Mouse (Mus musculus): ENCODE results near the gene Ppp4r3b. TPM values are rescaled to one million over a fixed set of nuclear protein-coding genes. Genes with fewer than 3 reads are reported as not detected.
A peak's percentile ranks its signal among the peaks of the same experiment; 100 is the strongest.

The Ppp4r3b gene
- polyA plus RNA-seq, 1 experiment: 5.2 TPM

DNA sequence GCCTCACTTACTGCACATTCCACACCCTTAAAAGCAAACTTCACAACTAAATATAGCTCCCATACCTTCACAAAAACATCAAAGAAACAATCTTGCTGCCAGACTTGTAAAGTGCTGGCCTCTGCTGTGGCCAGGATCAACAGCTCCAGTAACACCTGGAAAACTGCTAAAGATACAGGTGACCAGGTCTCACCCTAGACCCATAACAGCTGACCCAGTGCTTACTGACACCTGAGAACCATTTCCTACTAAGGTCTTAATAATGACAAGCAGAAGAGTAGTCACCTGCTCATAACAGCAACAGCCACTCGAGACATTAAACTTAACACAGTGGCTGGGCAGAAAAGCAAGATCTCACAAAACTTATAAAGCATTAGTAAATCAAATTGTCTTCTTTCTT lies 60.9 kb downstream of the Ppp4r3b start:
- Histone ChIP-seq H3K27me3 (replicated peaks) (no peaks in the 10 kb centered on the region), H3K4me1 (peaks cover 5% of the 10 kb centered on the region; the same call in 1 of the 2 replicates), H3K36me3 (replicated peaks; ENCODE audit: low read length) (peaks cover 65% of the 10 kb centered on the region), H3K9me3 (no peaks in the 10 kb centered on the region), H3K4me3 (replicated peaks) (no peak overlapping the region)
- TF ChIP-seq GATA1 (IDR thresholded peaks at IDR 0.05; ENCODE audit: borderline replicate concordance, low read length) (no peak), FLI1 (IDR thresholded peaks at IDR 0.05; ENCODE audit: low read length) (no peak)

DNA sequence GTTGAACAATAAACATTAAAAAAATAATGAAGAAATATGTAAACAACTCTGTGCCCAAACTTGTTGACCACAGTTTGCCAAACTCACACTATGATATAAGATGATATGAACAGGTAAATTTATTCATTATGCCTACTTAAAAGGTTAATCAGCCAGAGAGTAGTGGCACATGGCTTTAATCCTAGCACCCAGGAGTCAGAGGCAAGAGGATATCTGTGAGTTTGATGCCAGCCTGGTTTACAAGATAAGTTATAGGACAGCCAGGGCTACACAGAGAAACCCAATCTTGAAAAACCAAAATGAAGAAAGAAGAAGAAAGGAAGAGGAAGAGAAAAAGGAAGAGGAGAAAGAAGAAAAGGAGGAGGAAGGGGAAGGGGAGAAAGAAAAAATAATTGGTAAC lies 64.7 kb downstream of the Ppp4r3b start:
- Histone ChIP-seq H3K36me3 (replicated peaks; ENCODE audit: low read length) (peaks cover 47% of the 10 kb centered on the region), H3K27me3 (replicated peaks) (no peaks in the 10 kb centered on the region), H3K4me3 (replicated peaks) (no peak overlapping the region), H3K4me1 (peaks cover 5% of the 10 kb centered on the region), H3K9me3 (no peaks in the 10 kb centered on the region)
- TF ChIP-seq FLI1 (IDR thresholded peaks at IDR 0.05; ENCODE audit: low read length): no peak
- TF ChIP-seq GATA1 (IDR thresholded peaks at IDR 0.05; ENCODE audit: borderline replicate concordance, low read length): no peak

DNA sequence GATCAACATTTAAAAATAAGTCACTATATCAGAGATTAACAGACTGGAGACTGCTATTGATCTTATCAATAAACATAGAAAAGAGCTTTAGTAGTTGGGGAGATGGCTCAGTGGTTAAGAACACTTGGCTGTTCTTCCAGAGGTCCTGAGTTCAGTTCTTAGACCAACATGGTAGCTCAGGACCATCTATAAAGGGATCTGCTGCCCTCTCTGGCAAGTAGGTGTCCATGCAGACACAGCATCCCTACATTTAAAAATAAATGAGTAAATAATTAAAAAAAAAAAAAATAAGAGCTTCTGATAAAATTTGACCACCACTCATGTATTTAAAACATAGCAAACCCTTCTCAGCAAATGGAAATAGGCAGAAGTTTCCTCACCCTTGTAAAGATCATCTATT lies 65.4 kb downstream of the Ppp4r3b start:
- H3K4me3 ChIP-seq (replicated peaks): no peak overlapping the region

DNA sequence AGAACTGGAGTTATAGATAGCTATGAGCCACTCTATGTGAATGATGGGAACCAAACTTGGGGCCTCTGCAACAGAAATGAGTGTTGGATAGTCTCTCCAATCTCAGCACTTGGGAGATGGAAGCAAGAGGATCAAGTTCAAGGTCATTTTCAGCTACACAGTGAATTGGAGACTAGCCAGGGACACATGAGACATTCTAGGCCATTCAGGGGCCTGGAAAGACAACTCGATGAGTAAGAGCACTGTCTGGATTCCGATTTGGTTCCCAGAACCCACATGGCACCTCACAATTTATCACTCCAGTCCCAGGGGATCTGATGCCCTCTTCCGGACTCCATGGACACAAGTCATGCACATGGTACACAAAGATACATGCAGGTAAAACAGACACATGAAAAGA lies 65.9 kb downstream of the Ppp4r3b start:
- TF ChIP-seq FLI1 (IDR thresholded peaks at IDR 0.05; ENCODE audit: low read length): no peak
- peaks cover 5% of the 10 kb centered on the region for H3K4me1 ChIP-seq
- H3K27me3 ChIP-seq (replicated peaks): no peaks in the 10 kb centered on the region
- no peaks in the 10 kb centered on the region for H3K9me3 ChIP-seq
- peaks cover 45% of the 10 kb centered on the region for H3K36me3 ChIP-seq (replicated peaks; ENCODE audit: low read length)
- no peak overlapping the region for H3K4me3 ChIP-seq (replicated peaks)

More for the DNA sequence above, 65.4 kb downstream of the Ppp4r3b start:
- no peak for TF ChIP-seq FLI1 (IDR thresholded peaks at IDR 0.05; ENCODE audit: low read length)
- TF ChIP-seq GATA1 (IDR thresholded peaks at IDR 0.05; ENCODE audit: borderline replicate concordance, low read length): no peak
- Histone ChIP-seq H3K4me1 (peaks cover 5% of the 10 kb centered on the region), H3K27me3 (replicated peaks) (no peaks in the 10 kb centered on the region), H3K9me3 (no peaks in the 10 kb centered on the region), H3K36me3 (replicated peaks; ENCODE audit: low read length) (peaks cover 47% of the 10 kb centered on the region)

DNA sequence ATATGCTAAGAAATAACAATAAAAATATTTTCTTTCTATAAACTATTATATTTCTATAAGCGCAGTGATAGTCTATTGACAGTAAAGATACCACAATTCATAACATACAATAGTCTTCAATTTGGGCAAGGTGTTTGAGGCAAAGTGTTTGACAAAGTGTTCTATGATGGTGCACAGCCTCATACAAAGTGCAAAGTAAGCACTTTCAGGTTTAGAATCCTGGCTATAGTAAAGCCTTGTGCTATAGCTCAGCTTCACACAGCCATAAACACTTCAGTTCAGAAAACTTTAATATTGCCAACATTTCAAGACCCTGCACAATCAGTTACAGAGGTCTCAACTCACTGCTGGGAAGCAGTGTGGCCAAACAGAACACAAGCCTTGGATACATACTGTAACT lies 66.7 kb downstream of the Ppp4r3b start:
- H3K4me1 ChIP-seq: peaks cover 5% of the 10 kb centered on the region
- no peak overlapping the region for H3K4me3 ChIP-seq (replicated peaks)
- H3K9me3 ChIP-seq: no peaks in the 10 kb centered on the region
- peaks cover 48% of the 10 kb centered on the region for H3K36me3 ChIP-seq (replicated peaks; ENCODE audit: low read length)
- TF ChIP-seq GATA1 (IDR thresholded peaks at IDR 0.05; ENCODE audit: borderline replicate concordance, low read length) (no peak), FLI1 (IDR thresholded peaks at IDR 0.05; ENCODE audit: low read length) (no peak)
- no peaks in the 10 kb centered on the region for H3K27me3 ChIP-seq (replicated peaks)

DNA sequence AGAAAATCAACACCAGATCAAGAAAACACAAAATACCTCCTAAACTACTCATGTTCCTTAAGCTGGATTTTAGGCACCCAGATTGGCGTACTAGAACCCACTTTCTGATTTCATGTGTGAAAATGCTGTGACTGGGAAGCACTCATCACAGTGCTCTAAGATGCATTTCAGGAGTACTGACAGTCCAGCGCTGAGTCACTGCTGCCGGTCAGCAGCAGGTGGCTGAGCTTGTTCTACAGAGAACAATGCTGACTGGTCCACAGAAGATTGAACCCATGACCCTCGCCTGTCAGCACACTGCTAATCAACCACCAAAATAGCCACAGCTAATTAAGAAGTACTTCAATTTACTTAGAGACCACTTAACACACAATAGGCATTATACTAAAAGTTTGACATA lies 69.3 kb downstream of the Ppp4r3b start:
- Histone ChIP-seq H3K9me3 (no peaks in the 10 kb centered on the region), H3K4me1 (peaks cover 19% of the 10 kb centered on the region), H3K4me3 (replicated peaks) (no peak overlapping the region), H3K36me3 (replicated peaks; ENCODE audit: low read length) (peaks cover 44% of the 10 kb centered on the region), H3K27me3 (replicated peaks) (no peaks in the 10 kb centered on the region)
- no peak for TF ChIP-seq GATA1 (IDR thresholded peaks at IDR 0.05; ENCODE audit: borderline replicate concordance, low read length)

DNA sequence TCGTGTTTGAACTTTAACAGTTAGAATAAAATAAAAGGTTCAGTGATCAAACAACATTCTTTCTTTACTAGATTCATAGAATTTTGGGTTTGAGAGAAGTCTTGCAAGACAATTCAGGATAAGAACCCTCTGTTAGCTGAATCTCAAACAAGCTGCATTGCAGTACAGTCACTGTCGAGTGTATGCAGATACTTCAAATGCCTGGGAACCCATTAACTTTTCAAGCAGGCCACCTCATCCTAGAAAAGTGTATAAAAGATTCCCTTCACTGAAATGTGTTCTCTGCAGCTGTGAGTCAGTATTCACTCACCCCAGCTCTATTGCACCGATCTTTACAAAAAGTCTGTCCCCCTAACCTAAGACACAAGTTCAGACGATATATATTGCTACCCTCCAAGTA lies 73.3 kb downstream of the Ppp4r3b start:
- H3K27me3 ChIP-seq (replicated peaks): no peaks in the 10 kb centered on the region
- peaks cover 19% of the 10 kb centered on the region for H3K4me1 ChIP-seq
- H3K9me3 ChIP-seq: no peaks in the 10 kb centered on the region
- peaks cover 33% of the 10 kb centered on the region for H3K36me3 ChIP-seq (replicated peaks; ENCODE audit: low read length)
- H3K4me3 ChIP-seq (replicated peaks): peak overlapping the region; percentile 91
- no peak for TF ChIP-seq FLI1 (IDR thresholded peaks at IDR 0.05; ENCODE audit: low read length)
- no peak for TF ChIP-seq GATA1 (IDR thresholded peaks at IDR 0.05; ENCODE audit: borderline replicate concordance, low read length)

DNA sequence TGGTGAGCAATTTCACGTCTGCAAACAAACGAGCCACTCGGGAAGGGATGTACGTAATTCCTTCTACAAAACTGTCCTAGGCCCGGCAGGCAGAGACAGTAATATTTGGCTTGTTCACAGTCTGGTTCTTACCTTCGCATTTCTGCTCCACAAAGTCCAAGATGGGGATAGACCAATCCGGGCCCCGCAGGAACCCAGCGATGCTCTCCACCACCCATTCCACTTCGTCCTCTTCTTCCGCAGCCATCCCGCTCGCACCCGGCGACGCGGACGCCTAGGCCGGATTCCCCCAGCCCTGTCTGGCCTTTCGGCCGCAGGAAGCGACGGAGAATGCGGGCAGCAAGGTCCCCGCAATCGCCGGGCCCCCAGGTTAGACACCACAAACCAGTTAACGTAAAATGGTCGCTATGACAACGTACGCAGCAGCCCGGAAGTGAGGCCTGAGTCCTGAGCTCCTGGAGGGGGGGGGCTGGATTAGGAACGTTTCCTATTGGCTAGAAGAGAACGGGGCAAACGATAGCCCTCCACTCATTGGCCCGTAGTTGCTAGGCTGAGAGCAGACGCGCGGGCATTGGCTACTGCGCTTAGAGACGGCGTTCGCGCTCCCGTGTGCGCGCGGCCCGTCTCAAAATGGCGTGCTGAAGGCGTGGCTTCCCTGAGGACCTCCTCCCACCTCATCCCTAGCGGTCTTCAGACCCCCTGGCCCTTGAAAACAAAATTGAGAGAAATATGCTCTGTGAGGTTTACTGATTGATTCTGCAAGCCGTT lies 74.4 kb downstream of the Ppp4r3b start, which contains the start of gene Cfap36:
Cfap36 (minus strand) TSS at position 527 of the 768 bp plus-strand sequence.
- Histone ChIP-seq H3K36me3 (replicated peaks; ENCODE audit: low read length) (peaks cover 24% of the 10 kb centered on the region), H3K27me3 (replicated peaks) (no peaks in the 10 kb centered on the region), H3K9me3 (no peaks in the 10 kb centered on the region), H3K4me3 (replicated peaks) (peak within 1 kb of the TSS; percentile 91), H3K4me1 (peaks cover 15% of the 10 kb centered on the region)
- TF ChIP-seq GATA1 (IDR thresholded peaks at IDR 0.05; ENCODE audit: borderline replicate concordance, low read length) (no peak), FLI1 (IDR thresholded peaks at IDR 0.05; ENCODE audit: low read length) (no peak)

DNA sequence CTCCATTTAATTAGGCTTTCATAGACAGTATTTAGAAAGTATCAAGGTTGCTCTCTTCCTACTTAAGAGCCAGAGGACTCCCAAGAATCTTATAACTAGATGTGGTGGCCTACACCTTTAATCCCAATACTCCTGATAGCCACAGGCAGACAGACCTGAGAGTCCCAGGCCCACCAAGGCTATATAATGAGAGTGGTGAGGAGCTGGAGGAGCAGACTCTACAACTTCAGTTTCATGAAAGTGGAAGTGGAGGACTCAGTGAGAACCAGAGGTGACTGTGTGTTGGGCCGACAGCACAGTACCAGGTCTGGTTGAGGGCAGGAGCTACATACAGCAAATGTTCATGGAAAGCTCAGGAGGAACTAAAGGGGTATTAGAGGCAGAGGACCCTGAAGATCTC lies 75.0 kb downstream of the Ppp4r3b start:
- TF ChIP-seq GATA1 (IDR thresholded peaks at IDR 0.05; ENCODE audit: borderline replicate concordance, low read length) (no peak), FLI1 (IDR thresholded peaks at IDR 0.05; ENCODE audit: low read length) (no peak)
- Histone ChIP-seq H3K4me1 (peaks cover 14% of the 10 kb centered on the region), H3K27me3 (replicated peaks) (no peaks in the 10 kb centered on the region), H3K4me3 (replicated peaks) (peak overlapping the region; percentile 91), H3K9me3 (no peaks in the 10 kb centered on the region), H3K36me3 (replicated peaks; ENCODE audit: low read length) (peaks cover 17% of the 10 kb centered on the region)

DNA sequence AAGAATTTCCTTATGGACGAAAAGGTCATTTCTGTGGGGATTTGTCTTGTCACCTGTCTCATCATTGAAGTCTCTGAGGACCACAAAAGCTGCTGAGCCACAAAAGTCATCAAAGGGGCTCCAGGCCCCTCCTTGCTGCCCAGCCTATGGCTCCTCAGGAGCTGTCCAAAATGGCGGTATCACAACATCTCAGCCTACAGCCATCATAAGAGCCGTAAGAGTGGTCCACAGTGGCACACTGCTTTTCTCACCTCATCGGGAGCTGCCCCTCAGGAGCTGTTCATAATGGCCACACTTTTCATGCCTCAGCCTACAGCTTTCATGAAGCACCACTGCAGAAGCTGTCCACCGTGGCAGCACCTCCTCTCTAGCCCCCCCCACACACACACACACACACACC lies 75.7 kb downstream of the Ppp4r3b start:
- Histone ChIP-seq H3K27me3 (replicated peaks) (no peaks in the 10 kb centered on the region), H3K9me3 (peaks cover 2% of the 10 kb centered on the region), H3K4me1 (peaks cover 14% of the 10 kb centered on the region), H3K36me3 (replicated peaks; ENCODE audit: low read length) (peaks cover 12% of the 10 kb centered on the region), H3K4me3 (replicated peaks) (no peak overlapping the region)
- no peak for TF ChIP-seq FLI1 (IDR thresholded peaks at IDR 0.05; ENCODE audit: low read length)
- no peak for TF ChIP-seq GATA1 (IDR thresholded peaks at IDR 0.05; ENCODE audit: borderline replicate concordance, low read length)

Measured in megakaryocyte, embryonic 14.5 days (primary cell).